Mouse (Mus musculus) ES-Bruce4 (cell line): ENCODE measurements around the gene Tbrg1. TPM values are rescaled to one million over a fixed set of nuclear protein-coding genes. Genes with fewer than 3 reads are reported as not detected.

Experiments used
- H3K27ac ChIP-seq: 2 replicates; pipeline ENCODE4 v1.5.1; 2012; ENCODE audit warnings: low read length, inconsistent platforms; ENCODE audit not compliant: insufficient read depth
- H3K27me3 ChIP-seq: 2 replicates; pipeline ENCODE4 v1.6.1; 2012; ENCODE audit warnings: mild to moderate bottlenecking, low read length, inconsistent platforms; ENCODE audit not compliant: control insufficient read depth, poor library complexity, insufficient read depth, severe bottlenecking
- H3K36me3 ChIP-seq: 2 replicates; pipeline ENCODE4 v1.6.1; 2012; ENCODE audit warnings: inconsistent platforms, mild to moderate bottlenecking, low read length, moderate library complexity; ENCODE audit not compliant: control insufficient read depth, poor library complexity, insufficient read depth, severe bottlenecking
- H3K4me1 ChIP-seq: one replicate; pipeline ENCODE4 v1.8.1; 2011; ENCODE audit warnings: low read length; ENCODE audit not compliant: control insufficient read depth, insufficient read depth
- H3K4me3 ChIP-seq: 2 replicates; pipeline ENCODE4 v1.5.1; 2011; ENCODE audit warnings: low read depth, mild to moderate bottlenecking, low read length
- H3K9ac ChIP-seq: 2 replicates; pipeline ENCODE4 v1.6.1; 2012; ENCODE audit warnings: low read depth, mild to moderate bottlenecking, inconsistent platforms; ENCODE audit not compliant: poor library complexity, severe bottlenecking
- H3K9me3 ChIP-seq: replicated peaks from 2 replicates; pipeline ENCODE4 v1.6.1; 2012; ENCODE audit warnings: mild to moderate bottlenecking, low read length, inconsistent platforms; ENCODE audit not compliant: control insufficient read depth, poor library complexity, insufficient read depth, severe bottlenecking
- CTCF ChIP-seq: IDR thresholded peaks from one replicate; pipeline ENCODE4 v1.8.1; 2011; ENCODE audit warnings: low read depth, low read length
- EP300 ChIP-seq: IDR thresholded peaks from 2 replicates; pipeline ENCODE4 v1.6.1; 2011; ENCODE audit warnings: low read depth, low read length; ENCODE audit not compliant: insufficient read depth
- POLR2A ChIP-seq: IDR thresholded peaks from one replicate; pipeline ENCODE4 v1.8.1; 2011; ENCODE audit warnings: low read length; ENCODE audit not compliant: insufficient read depth
- polyA plus RNA-seq: library from polyadenylated mRNA; stranded (reverse); fragments of >200 nt; gene quantifications from 2 replicates; pipeline ENCODE4 v1.2.4, GENCODE M21; 2011; ENCODE audit warnings: low read depth; ENCODE audit not compliant: missing spikeins, insufficient read depth, insufficient read length

Gene Tbrg1
- 184 and 191 TPM in 2 replicates for polyA plus RNA-seq

DNA sequence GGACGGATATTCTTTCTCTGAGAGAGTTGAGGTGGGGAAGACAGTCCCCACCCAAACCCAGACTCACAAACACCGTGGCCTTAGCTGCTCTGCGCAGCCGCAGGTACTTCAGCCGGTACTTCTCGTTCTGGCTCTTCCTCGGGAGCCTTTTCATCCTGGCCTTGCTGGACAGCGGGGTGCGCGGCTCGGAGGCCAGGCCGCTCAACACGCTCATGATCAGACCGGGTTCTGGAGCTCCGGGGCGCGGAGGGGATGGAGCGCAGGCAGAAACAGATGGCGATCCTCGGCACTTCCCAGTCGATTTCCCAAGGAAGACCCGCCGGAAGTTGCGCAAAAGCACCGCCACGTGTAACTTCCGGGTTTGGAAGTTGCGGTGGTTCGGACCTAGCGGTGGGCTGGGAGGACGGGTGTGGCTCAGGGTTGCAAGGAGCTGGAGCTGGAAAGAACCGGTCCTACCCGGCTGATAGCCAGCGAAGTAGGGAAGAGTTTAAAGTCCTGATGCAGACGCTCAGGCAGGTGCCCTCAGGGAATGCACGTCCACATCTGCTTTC, at the start of gene Tbrg1:
TSS of gene Tbrg1 (minus strand) at position 382 of the 551 bp plus-strand sequence.
- peak within 1 kb of the TSS; percentile 92 for H3K4me3 ChIP-seq
- no peaks in the 10 kb centered on the region; the same call in 1 of the 2 replicates for H3K27me3 ChIP-seq
- peaks cover 24% of the 10 kb centered on the region for H3K36me3 ChIP-seq
- H3K4me1 ChIP-seq, result no peaks in the 10 kb centered on the region
- H3K9ac ChIP-seq, result peak within 1 kb of the TSS; percentile 64
- H3K27ac ChIP-seq, result peak within 1 kb of the TSS; percentile 91
- no peaks in the 10 kb centered on the region for H3K9me3 ChIP-seq
- TF ChIP-seq POLR2A, result peak; percentile 42
- TF ChIP-seq CTCF, result no peak
- peak; percentile 96 for TF ChIP-seq EP300

- Histone ChIP-seq H3K27ac (no peak overlapping the region), H3K9me3 (no peaks in the 10 kb centered on the region), H3K4me3 (no peak overlapping the region), H3K27me3 (no peaks in the 10 kb centered on the region), H3K36me3 (no peaks in the 10 kb centered on the region), H3K4me1 (no peaks in the 10 kb centered on the region), H3K9ac (no peak overlapping the region)
- TF ChIP-seq CTCF (peak; percentile 4), POLR2A (no peak)
Measured at GRCm38 (mm10) chr9:37689970-37690686, 33.0 kb upstream of the Tbrg1 start.

DNA sequence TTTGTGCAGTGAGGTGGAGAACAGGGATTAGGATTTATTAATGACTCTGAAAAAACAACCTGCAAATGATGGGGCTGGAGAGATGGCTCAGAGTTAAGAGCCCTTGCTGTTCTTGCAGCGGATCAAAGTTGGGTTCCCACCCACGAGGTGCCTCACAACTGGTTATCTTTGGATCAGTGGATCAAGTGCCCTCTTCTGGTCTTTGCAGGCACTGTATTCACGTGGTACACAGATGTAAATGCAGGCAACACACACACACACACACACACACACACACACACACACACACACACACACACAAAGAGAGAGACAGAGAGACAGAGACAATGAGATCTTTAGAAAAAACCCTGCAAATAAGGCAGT, 30.8 kb upstream of the Tbrg1 start:
- Histone ChIP-seq H3K27ac (no peak overlapping the region), H3K36me3 (no peaks in the 10 kb centered on the region), H3K4me1 (no peaks in the 10 kb centered on the region), H3K4me3 (no peak overlapping the region), H3K9ac (no peak overlapping the region), H3K9me3 (no peaks in the 10 kb centered on the region), H3K27me3 (no peaks in the 10 kb centered on the region)
- TF ChIP-seq EP300, result no peak
- TF ChIP-seq CTCF, result peak; percentile 15

DNA sequence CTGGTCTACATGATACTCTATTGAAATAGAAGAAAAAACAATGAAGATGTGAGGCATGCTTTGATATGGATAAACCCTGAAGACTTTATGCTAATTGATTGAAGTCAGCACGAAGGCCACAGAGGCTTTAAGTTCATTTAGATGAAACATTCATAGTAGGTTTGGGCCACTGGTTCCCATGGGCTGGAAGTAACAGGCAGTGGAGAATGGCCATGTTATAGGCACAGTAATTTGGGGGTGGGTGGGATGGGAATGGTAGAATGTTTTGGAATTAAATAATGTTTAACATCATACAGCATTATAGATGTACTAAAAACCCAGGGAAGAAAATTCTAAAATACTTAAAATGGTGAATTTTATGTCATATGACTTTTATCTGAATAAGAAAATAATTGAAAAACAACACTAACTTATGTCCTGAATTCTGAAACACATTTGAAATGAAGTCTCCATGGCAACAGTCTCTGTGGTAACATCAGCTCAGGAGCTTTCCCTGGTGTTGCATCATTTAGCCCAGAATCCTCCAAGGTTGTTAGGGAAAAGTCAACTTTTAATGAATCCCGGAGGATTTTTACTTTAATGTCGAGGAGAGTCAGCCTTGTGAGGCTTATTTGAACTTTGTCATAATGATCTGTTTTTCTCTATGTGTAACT, 30.3 kb upstream of the Tbrg1 start:
- H3K36me3 ChIP-seq, result no peaks in the 10 kb centered on the region
- no peak overlapping the region for H3K9ac ChIP-seq
- no peaks in the 10 kb centered on the region for H3K9me3 ChIP-seq
- no peak overlapping the region for H3K27ac ChIP-seq
- H3K27me3 ChIP-seq, result no peaks in the 10 kb centered on the region
- TF ChIP-seq CTCF (no peak), EP300 (no peak), POLR2A (no peak)
- no peak overlapping the region for H3K4me3 ChIP-seq
- H3K4me1 ChIP-seq, result no peaks in the 10 kb centered on the region

DNA sequence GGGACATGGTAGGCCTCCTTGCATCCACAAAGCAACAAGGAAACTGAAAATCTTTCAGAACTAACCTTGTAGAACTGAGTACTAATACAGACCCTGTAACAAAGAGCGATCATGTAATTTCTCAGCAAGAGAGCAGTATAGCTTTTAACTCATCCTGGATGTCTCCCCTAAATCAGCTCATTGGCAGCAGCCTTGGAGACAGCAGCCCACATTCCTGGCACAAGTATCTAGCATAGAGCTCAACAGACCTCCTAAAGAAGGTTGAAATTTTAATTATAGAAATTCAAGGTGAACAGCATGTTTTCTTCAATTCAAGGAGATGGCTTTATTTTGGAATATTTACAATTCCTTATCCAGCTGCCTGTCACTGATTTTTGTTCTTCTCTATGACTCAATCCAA, 24.0 kb upstream of the Tbrg1 start:
- Histone ChIP-seq H3K27ac (no peak overlapping the region), H3K9ac (no peak overlapping the region), H3K27me3 (no peaks in the 10 kb centered on the region), H3K4me3 (no peak overlapping the region), H3K36me3 (no peaks in the 10 kb centered on the region), H3K4me1 (no peaks in the 10 kb centered on the region), H3K9me3 (no peaks in the 10 kb centered on the region)
- TF ChIP-seq CTCF (no peak), EP300 (no peak), POLR2A (no peak)

- H3K4me1 ChIP-seq, result no peaks in the 10 kb centered on the region
- no peaks in the 10 kb centered on the region for H3K27me3 ChIP-seq
- H3K4me3 ChIP-seq, result no peak overlapping the region
- no peak overlapping the region for H3K27ac ChIP-seq
- H3K9ac ChIP-seq, result no peak overlapping the region
- TF ChIP-seq POLR2A (no peak), EP300 (no peak), CTCF (no peak)
- H3K9me3 ChIP-seq, result no peaks in the 10 kb centered on the region
- H3K36me3 ChIP-seq, result no peaks in the 10 kb centered on the region
Measured at GRCm38 (mm10) chr9:37675287-37675686, 18.2 kb upstream of the Tbrg1 start.
